Mouse (Mus musculus) heart, embryonic 15.5 days (tissue): Measurements from ENCODE around the gene Sap18b. TPM values are rescaled to one million over a fixed set of nuclear protein-coding genes. Genes with fewer than 3 reads are reported as not detected.
A peak's percentile ranks its signal among the peaks of the same experiment; 100 is the strongest.

Experiments
- ATAC-seq: fragments of 200-750 bp; cut with Nextera tagmentation; replicated peaks from 2 replicates; pipeline ENCODE4 v1.8.0; 2017; ENCODE audit warnings: low read depth, moderate TSS enrichment; ENCODE audit not compliant: insufficient number of reproducible peaks, insufficient read depth, low FRiP score
- H3K27ac ChIP-seq: fragments of 300-500 bp; sonication (generic); 2 replicates; pipeline ENCODE4 v1.5.1; 2015; ENCODE audit warnings: mild to moderate bottlenecking, inconsistent platforms
- H3K27me3 ChIP-seq: fragments of 300-500 bp; sonication (generic); 2 replicates; pipeline ENCODE4 v1.6.1; 2015; ENCODE audit warnings: inconsistent platforms
- H3K36me3 ChIP-seq: fragments of 300-500 bp; sonication (generic); 2 replicates; pipeline ENCODE4 v1.6.1; 2015; ENCODE audit warnings: mild to moderate bottlenecking, inconsistent platforms
- H3K4me1 ChIP-seq: fragments of 300-500 bp; sonication (generic); replicated peaks from 2 replicates; pipeline ENCODE4 v1.6.1; 2015; ENCODE audit warnings: inconsistent platforms
- H3K4me2 ChIP-seq: fragments of 300-500 bp; sonication (generic); 2 replicates; pipeline ENCODE4 v1.6.1; 2015; ENCODE audit warnings: inconsistent platforms, mild to moderate bottlenecking, moderate library complexity
- H3K4me3 ChIP-seq: fragments of 300-500 bp; sonication (generic); 2 replicates; pipeline ENCODE4 v1.5.1; 2015; ENCODE audit warnings: mild to moderate bottlenecking, inconsistent platforms
- H3K9ac ChIP-seq: fragments of 300-500 bp; sonication (generic); 2 replicates; pipeline ENCODE4 v1.6.1; 2015; ENCODE audit warnings: mild to moderate bottlenecking, inconsistent platforms
- H3K9me3 ChIP-seq: fragments of 300-500 bp; sonication (generic); replicated peaks from 2 replicates; pipeline ENCODE4 v1.6.1; 2016; ENCODE audit warnings: inconsistent platforms
- WGBS: fragments of 180-500 bp; shearing (Covaris S2); methylation state at CpG from one replicate; pipeline ENCODE4 v1.1.7; 2015; ENCODE audit warnings: mixed read lengths; 5-methylcytosine and 5-hydroxymethylcytosine counted together
- polyA plus RNA-seq: library from polyadenylated mRNA; unstranded; fragments of >200 nt; fragmentation: Nextera tagmentation; extraction: Ambion mirVana; gene quantifications from 2 replicates; pipeline ENCODE4 v1.2.1, GENCODE M21; 2015

Sap18b gene
- polyA plus RNA-seq, 1 experiment from 2014 or later = 275 TPM

GRCm38 (mm10) chr8:95806461-95807191 is 18.5 kb upstream of the Sap18b start:
- Histone ChIP-seq H3K4me3 (peak overlapping the region; percentile 97), H3K27ac (peak overlapping the region; percentile 98), H3K9me3 (no peaks in the 10 kb centered on the region), H3K4me2 (peak overlapping the region; percentile 90), H3K4me1 (peaks cover 68% of the 10 kb centered on the region), H3K27me3 (no peaks in the 10 kb centered on the region), H3K9ac (peak overlapping the region; percentile 99), H3K36me3 (no peaks in the 10 kb centered on the region; the same call in 1 of the 2 replicates)
- 0% methylated on average over 64 of the region's 69 CpGs for WGBS
- ATAC-seq = no peak

GRCm38 (mm10) chr8:95807331-95807843 is 17.8 kb upstream of the Sap18b start, which contains the start of gene Cnot1:
TSS of gene Cnot1 (minus strand) at chr8:95807464.
- Histone ChIP-seq H3K4me1 (peaks cover 67% of the 10 kb centered on the region), H3K4me3 (peak within 1 kb of the TSS; percentile 97), H3K9ac (peak within 1 kb of the TSS; percentile 99), H3K27me3 (no peaks in the 10 kb centered on the region), H3K9me3 (no peaks in the 10 kb centered on the region), H3K4me2 (peak within 1 kb of the TSS; percentile 90), H3K27ac (peak within 1 kb of the TSS; percentile 98), H3K36me3 (no peaks in the 10 kb centered on the region; the same call in 1 of the 2 replicates)
- 0% methylated on average over 44 of the region's 44 CpGs for WGBS
- peak; percentile 91 for ATAC-seq

DNA sequence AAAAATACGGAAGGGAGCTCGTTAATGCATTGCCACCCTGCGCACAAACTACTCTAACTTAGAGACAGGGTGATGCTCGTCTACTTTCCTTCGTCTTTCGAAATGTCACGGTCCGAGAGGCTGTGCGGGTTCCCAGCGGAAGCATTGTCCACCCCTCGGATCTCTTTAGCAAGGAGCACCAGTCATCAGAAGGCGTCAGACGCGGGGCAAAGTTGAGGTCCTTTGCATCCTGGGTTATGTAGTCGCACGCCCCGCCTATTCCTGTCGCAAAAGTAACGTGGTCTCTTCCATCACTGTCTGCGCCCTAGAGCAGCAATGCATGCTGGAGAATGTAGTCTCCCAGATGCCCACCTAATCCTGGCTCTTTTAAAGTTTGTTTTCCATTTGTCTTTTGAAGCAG is 17.3 kb upstream of the Sap18b start:
- ATAC-seq = peak; percentile 88
- peak overlapping the region; percentile 97 for H3K4me3 ChIP-seq
- H3K4me2 ChIP-seq = peak overlapping the region; percentile 85
- H3K27me3 ChIP-seq = no peaks in the 10 kb centered on the region
- no peaks in the 10 kb centered on the region; the same call in 1 of the 2 replicates for H3K36me3 ChIP-seq
- H3K9me3 ChIP-seq = no peaks in the 10 kb centered on the region
- under 1% methylated on average over 20 of the region's 20 CpGs for WGBS
- H3K27ac ChIP-seq = peak overlapping the region; percentile 98
- H3K4me1 ChIP-seq = peaks cover 67% of the 10 kb centered on the region
- H3K9ac ChIP-seq = peak overlapping the region; percentile 66

GRCm38 (mm10) chr8:95808631-95809030 is 16.5 kb upstream of the Sap18b start:
- Histone ChIP-seq H3K4me2 (no peak overlapping the region), H3K36me3 (no peaks in the 10 kb centered on the region; the same call in 1 of the 2 replicates), H3K27ac (no peak overlapping the region), H3K4me3 (no peak overlapping the region), H3K9me3 (no peaks in the 10 kb centered on the region), H3K4me1 (peaks cover 63% of the 10 kb centered on the region), H3K9ac (no peak overlapping the region), H3K27me3 (no peaks in the 10 kb centered on the region)
- ATAC-seq = no peak
- WGBS = 88% methylated on average over 4 of the region's 4 CpGs

- H3K27me3 ChIP-seq = no peaks in the 10 kb centered on the region
- peaks cover 61% of the 10 kb centered on the region for H3K4me1 ChIP-seq
- H3K9me3 ChIP-seq = no peaks in the 10 kb centered on the region
- WGBS = 82% methylated on average over 5 of the region's 5 CpGs
- H3K4me2 ChIP-seq = no peak overlapping the region
- H3K4me3 ChIP-seq = no peak overlapping the region
- H3K36me3 ChIP-seq = no peaks in the 10 kb centered on the region; the same call in 1 of the 2 replicates
- peak overlapping the region; percentile 92 for H3K27ac ChIP-seq
- no peak overlapping the region for H3K9ac ChIP-seq
- no peak for ATAC-seq
These were observed 16.0 kb upstream of the Sap18b start for GRCm38 (mm10) chr8:95809116-95809515.

DNA sequence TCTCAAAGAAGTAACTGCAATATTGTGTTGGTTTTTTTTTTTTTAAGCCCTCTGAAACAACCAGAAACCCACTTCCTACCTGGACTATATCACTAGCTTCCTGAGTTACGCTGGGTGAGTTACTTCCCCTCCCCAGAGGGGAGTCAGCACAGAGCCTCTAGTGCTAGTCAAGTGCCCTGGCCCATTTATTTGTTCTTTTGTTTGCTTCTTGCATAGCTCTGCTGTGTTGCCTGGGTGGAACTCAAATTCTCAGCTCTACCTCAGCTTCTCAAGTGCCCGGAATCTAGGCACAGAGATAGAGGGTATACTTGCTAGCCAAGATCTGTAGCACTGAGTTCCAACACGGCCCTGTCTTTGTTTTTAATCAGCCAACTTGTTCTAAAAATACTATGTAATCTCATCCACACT is 15.0 kb upstream of the Sap18b start:
- peak; percentile 33 for ATAC-seq
- Histone ChIP-seq H3K4me1 (peaks cover 50% of the 10 kb centered on the region), H3K4me3 (0 out of 2 replicates have a peak overlapping the region, but pooled peaks have one; percentile 7), H3K36me3 (no peaks in the 10 kb centered on the region), H3K27me3 (no peaks in the 10 kb centered on the region), H3K4me2 (peak overlapping the region; percentile 40), H3K27ac (peak overlapping the region; percentile 92), H3K9ac (0 out of 2 replicates have a peak overlapping the region, but pooled peaks have one; percentile 17), H3K9me3 (no peaks in the 10 kb centered on the region)
- 10% methylated on average over 3 of the region's 3 CpGs for WGBS

GRCm38 (mm10) chr8:95816044-95816708 is 9.0 kb upstream of the Sap18b start:
- no peaks in the 10 kb centered on the region for H3K9me3 ChIP-seq
- no peak overlapping the region for H3K4me2 ChIP-seq
- WGBS = 41% methylated on average over 6 of the region's 6 CpGs
- H3K4me3 ChIP-seq = no peak overlapping the region
- no peak for ATAC-seq
- H3K9ac ChIP-seq = no peak overlapping the region
- peaks cover 29% of the 10 kb centered on the region for H3K4me1 ChIP-seq
- H3K27me3 ChIP-seq = no peaks in the 10 kb centered on the region
- H3K36me3 ChIP-seq = no peaks in the 10 kb centered on the region
- peak overlapping the region; percentile 90; the same call in 1 of the 2 replicates for H3K27ac ChIP-seq

DNA sequence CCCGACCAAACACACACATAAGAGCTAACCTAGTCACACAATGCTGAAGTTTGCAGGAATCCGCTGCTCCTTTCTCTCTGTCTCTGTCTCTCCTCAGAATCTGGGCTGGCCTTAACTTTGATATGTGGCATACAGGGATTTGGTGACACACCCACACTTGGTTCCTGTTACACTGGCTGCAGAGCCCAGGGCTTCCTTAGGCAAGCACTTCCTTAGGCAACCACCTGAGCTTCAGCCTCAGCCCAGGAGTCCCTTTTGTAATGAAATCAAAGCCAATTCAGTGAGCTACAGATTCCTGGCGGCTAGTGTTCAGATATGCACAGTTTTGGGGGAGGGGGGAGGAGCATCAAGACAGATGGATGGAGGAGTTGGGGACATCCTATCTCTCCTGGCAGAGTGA is 7.5 kb upstream of the Sap18b start:
- Histone ChIP-seq H3K9me3 (no peaks in the 10 kb centered on the region), H3K27me3 (no peaks in the 10 kb centered on the region), H3K4me2 (peak overlapping the region; percentile 36), H3K36me3 (no peaks in the 10 kb centered on the region), H3K4me1 (peaks cover 21% of the 10 kb centered on the region), H3K27ac (peak overlapping the region; percentile 90), H3K4me3 (no peak overlapping the region), H3K9ac (no peak overlapping the region)
- no peak for ATAC-seq
- WGBS = 61% methylated on average over 3 of the region's 3 CpGs

GRCm38 (mm10) chr8:95818211-95818610 is 6.9 kb upstream of the Sap18b start:
- peak overlapping the region; percentile 36 for H3K4me2 ChIP-seq
- ATAC-seq = peak; percentile 88
- peaks cover 22% of the 10 kb centered on the region for H3K4me1 ChIP-seq
- no peak overlapping the region for H3K9ac ChIP-seq
- no peaks in the 10 kb centered on the region for H3K27me3 ChIP-seq
- WGBS = 11% methylated on average over 1 of the region's 1 CpGs
- H3K27ac ChIP-seq = peak overlapping the region; percentile 90
- no peaks in the 10 kb centered on the region for H3K36me3 ChIP-seq
- no peak overlapping the region for H3K4me3 ChIP-seq
- H3K9me3 ChIP-seq = no peaks in the 10 kb centered on the region

GRCm38 (mm10) chr8:95821266-95821665 is 3.9 kb upstream of the Sap18b start:
- no peaks in the 10 kb centered on the region for H3K9me3 ChIP-seq
- no peak overlapping the region for H3K9ac ChIP-seq
- no peak overlapping the region for H3K4me3 ChIP-seq
- no peaks in the 10 kb centered on the region for H3K27me3 ChIP-seq
- no peak for ATAC-seq
- no peaks in the 10 kb centered on the region for H3K36me3 ChIP-seq
- H3K4me2 ChIP-seq = no peak overlapping the region
- H3K27ac ChIP-seq = no peak overlapping the region
- WGBS = 78% methylated on average over 6 of the region's 6 CpGs
- peaks cover 20% of the 10 kb centered on the region for H3K4me1 ChIP-seq

- Histone ChIP-seq H3K9me3 (no peaks in the 10 kb centered on the region), H3K36me3 (no peaks in the 10 kb centered on the region), H3K4me1 (peaks cover 14% of the 10 kb centered on the region), H3K27ac (peak overlapping the region; percentile 1; the same call in 1 of the 2 replicates), H3K9ac (no peak overlapping the region), H3K4me3 (no peak overlapping the region), H3K27me3 (no peaks in the 10 kb centered on the region), H3K4me2 (no peak overlapping the region)
- ATAC-seq = no peak
- 84% methylated on average over 5 of the region's 5 CpGs for WGBS
These were observed 3.0 kb upstream of the Sap18b start for GRCm38 (mm10) chr8:95822096-95822495.
